Mouse (Mus musculus) heart, postnatal 10 days (tissue): ENCODE measurements at regions not wholly inside any gene's neighbourhood (a gene's known extent, or its start where the extent isn't known, plus 50 kb on each side); places are given as distances from the start of the nearest gene placed in this dataset.
A peak's percentile ranks its signal among the peaks of the same experiment; 100 is the strongest.

Experiments
- DNase-seq, 2 experiments: peaks; one replicate each; pipeline ENCODE4 v3.0.0; 2021
- intact Hi-C: fragments of 180-260 bp; cut with DNase I; formaldehyde crosslinking; loops from one replicate; pipeline ENCODE4 v1.15.1; 2025

- DNase-seq = no peak
- intact Hi-C loops = no loop called here
Measured at GRCm38 (mm10) chr14:102686791-102687190, 295.6 kb downstream of the Kctd12 start.

GRCm38 (mm10) chr14:102676582-102676981 lies 305.9 kb downstream of the Kctd12 start:
- intact Hi-C loops = no loop called here
- no peak for DNase-seq

- intact Hi-C loops = no loop called here
- no peak for DNase-seq
Measured at GRCm38 (mm10) chr14:102674635-102675034, 307.8 kb downstream of the Kctd12 start.

GRCm38 (mm10) chr14:102673724-102674123 lies 308.7 kb downstream of the Kctd12 start:
- intact Hi-C loops = no loop called here
- no peak for DNase-seq

GRCm38 (mm10) chr14:102663240-102663639 lies 319.2 kb downstream of the Kctd12 start:
- peak; percentile 34 to 47 for DNase-seq
- intact Hi-C loops = no loop called here

GRCm38 (mm10) chr14:102660351-102660750 lies 322.1 kb downstream of the Kctd12 start:
- DNase-seq = no peak
- intact Hi-C loops = no loop called here

GRCm38 (mm10) chr14:102656235-102656634 lies 326.2 kb downstream of the Kctd12 start:
- intact Hi-C loops = no loop called here
- no peak for DNase-seq

- intact Hi-C loops = no loop called here
- no peak for DNase-seq
Measured at GRCm38 (mm10) chr14:102629601-102630000, 352.8 kb downstream of the Kctd12 start.

GRCm38 (mm10) chr14:102621546-102621945 lies 360.9 kb downstream of the Kctd12 start:
- DNase-seq = no peak
- intact Hi-C loops = no loop called here

GRCm38 (mm10) chr14:102619056-102619455 lies 363.4 kb downstream of the Kctd12 start:
- intact Hi-C loops = no loop called here
- DNase-seq = no peak

- no peak for DNase-seq
- intact Hi-C loops = no loop called here
Measured at GRCm38 (mm10) chr14:102615588-102616309, 366.7 kb downstream of the Kctd12 start.

GRCm38 (mm10) chr14:102606055-102606454 lies 376.4 kb downstream of the Kctd12 start:
- DNase-seq = no peak
- intact Hi-C loops = no loop called here

- no peak for DNase-seq
- intact Hi-C loops = no loop called here
Measured at GRCm38 (mm10) chr14:102594850-102595249, 387.6 kb downstream of the Kctd12 start.

GRCm38 (mm10) chr14:102553781-102554180 lies 428.7 kb downstream of the Kctd12 start:
- intact Hi-C loops = no loop called here
- no peak for DNase-seq

- DNase-seq = no peak
- intact Hi-C loops = no loop called here
Measured at GRCm38 (mm10) chr14:102552598-102552997, 429.8 kb downstream of the Kctd12 start.

- DNase-seq = no peak
- intact Hi-C loops = no loop called here
Measured at GRCm38 (mm10) chr14:102524894-102525577, 457.4 kb downstream of the Kctd12 start.

- intact Hi-C loops = loop anchor here (5.0 kb wide), 1 partner anchor 476 kb away; no protein-coding TSS in a partner anchor
- no peak for DNase-seq
Measured at GRCm38 (mm10) chr14:102516765-102517164, 465.7 kb downstream of the Kctd12 start.

GRCm38 (mm10) chr14:102514527-102514926 lies 467.9 kb downstream of the Kctd12 start:
- intact Hi-C loops = loop anchor here (5.0 kb wide), 2 partner anchors 468 to 742 kb away; partner anchors contain the start of gene Kctd12

GRCm38 (mm10) chr14:102512651-102513050 lies 469.8 kb downstream of the Kctd12 start:
- intact Hi-C loops = loop anchor here (5.0 kb wide), 2 partner anchors 470 to 740 kb away; partner anchors contain the start of gene Kctd12
- DNase-seq = no peak

More at GRCm38 (mm10) chr14:102514527-102514926, 467.9 kb downstream of the Kctd12 start:
- no peak for DNase-seq

GRCm38 (mm10) chr14:102511691-102512383 lies 470.6 kb downstream of the Kctd12 start:
- intact Hi-C loops = loop anchor here (5.0 kb wide), 2 partner anchors 470 to 740 kb away; partner anchors contain the start of gene Kctd12

GRCm38 (mm10) chr14:102510387-102510786 lies 472.1 kb downstream of the Kctd12 start:
- DNase-seq = peak; percentile 42 to 74
- intact Hi-C loops = loop anchor here (1.0 to 5.0 kb wide), 4 partner anchors 329 to 738 kb away; partner anchors contain the start of gene Kctd12

More at GRCm38 (mm10) chr14:102511691-102512383, 470.6 kb downstream of the Kctd12 start:
- DNase-seq = no peak
